Mouse (Mus musculus) layer of hippocampus, adult 2 months (tissue): ENCODE data around the gene Anxa5. TPM values are rescaled to one million over a fixed set of nuclear protein-coding genes. Genes with fewer than 3 reads are reported as not detected.

ENCODE experiments used
- DNase-seq, 2 experiments: peaks; one replicate each; pipeline ENCODE4 v3.0.0; 2022; ENCODE audit warnings: low spot score in 2 of 2
- H3K27ac ChIP-seq: fragments of 200-600 bp; 2 replicates; pipeline ENCODE4 v1.8.1; 2022
- H3K4me3 ChIP-seq: fragments of 200-600 bp; 2 replicates; pipeline ENCODE4 v1.8.1; 2022; ENCODE audit warnings: mild to moderate bottlenecking
- CTCF ChIP-seq: fragments of 200-600 bp; conservative IDR thresholded peaks from 2 replicates; pipeline ENCODE4 v1.8.1; 2022; ENCODE audit warnings: antibody characterized with exemption, mild to moderate bottlenecking, moderate library complexity
- microRNA-seq, 2 experiments: library from miRNA; unstranded; fragments of <30 nt; microRNA quantifications; one replicate each; pipeline ENCODE4 v1.2.0; 2021
- total RNA-seq, 2 experiments: library from RNA; stranded (reverse); gene quantifications; 2 replicates each; pipeline ENCODE4 v1.2.3; 2021

Gene Anxa5
- total RNA-seq, 2 experiments from 2014 or later, result 48.6 to 53.4 TPM

DNA sequence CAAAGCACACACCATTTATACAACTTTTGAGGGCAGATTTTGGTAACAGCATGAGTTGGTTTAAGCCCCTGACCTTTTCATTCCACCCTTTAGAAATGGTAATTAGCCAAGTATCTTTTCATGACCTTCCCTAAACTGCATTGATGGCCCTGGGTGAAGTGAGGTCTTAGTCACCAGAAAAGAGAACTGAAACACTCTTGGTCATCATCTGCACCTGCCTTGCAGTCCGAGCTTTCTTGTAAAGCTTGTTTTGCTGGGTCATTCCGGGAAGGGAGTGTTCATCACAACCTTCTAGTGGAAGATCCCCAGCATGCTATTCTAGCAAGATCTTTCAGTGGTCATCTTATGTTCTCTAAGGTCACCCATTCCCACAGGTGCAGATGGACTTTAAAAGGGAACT, 73.8 kb downstream of the Anxa5 start:
- TF ChIP-seq CTCF, result no peak
- DNase-seq, result no peak
- H3K4me3 ChIP-seq, result no peak overlapping the region

DNA sequence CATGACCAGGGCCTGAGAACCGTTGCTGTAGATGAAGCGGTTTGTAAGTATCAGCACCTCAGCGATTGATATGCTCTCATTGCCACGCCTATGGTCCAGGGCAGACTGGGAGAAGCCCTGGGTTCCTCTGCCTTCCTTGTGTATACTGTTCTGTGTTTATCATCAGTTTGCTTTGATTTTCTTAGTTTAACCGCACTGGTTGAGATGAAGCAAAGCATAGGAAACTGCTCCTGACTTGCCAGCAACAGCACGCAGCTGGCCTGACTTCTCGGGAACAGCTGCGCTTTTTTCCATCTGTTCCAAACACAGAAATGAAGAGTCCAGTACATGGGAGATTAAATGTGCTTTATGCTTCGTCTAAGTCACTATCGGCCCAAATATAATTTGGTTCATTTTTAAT, 75.0 kb downstream of the Anxa5 start:
- Histone ChIP-seq H3K4me3 (no peak overlapping the region), H3K27ac (no peak overlapping the region)
- no peak for TF ChIP-seq CTCF
- no peak for DNase-seq

More for the DNA sequence above, 73.8 kb downstream of the Anxa5 start:
- H3K27ac ChIP-seq, result no peak overlapping the region

Small RNA genes lying within 50 kb of the gene (microRNA-seq; reads per million reads assigned to microRNA genes)
- gene Mir7009, result 0 to 0.18 reads per million in 2 experiments

Other genes with a start within 250 kb of the Anxa5 start
- not detected for gene 1810062G17Rik, start within 50 bp of the Anxa5 start, total RNA-seq
- 1 to 10 TPM; 2.4 to 3.1 TPM for gene Gm11549, start 45.9 kb upstream of the Anxa5 start, total RNA-seq
- gene Exosc9, start 76.7 kb upstream of the Anxa5 start, total RNA-seq, result 10 to 100 TPM; 38.4 to 40.7 TPM
- 1 to 10 TPM; 1.5 to 1.8 TPM for gene Ccna2, start 96.3 kb upstream of the Anxa5 start, total RNA-seq
- gene Bbs7, start 137.6 kb upstream of the Anxa5 start, total RNA-seq, result 10 to 100 TPM; 17.4 to 17.7 TPM
- 1 to 10 TPM; 4.1 to 5.9 TPM for gene Trpc3, start 214.3 kb upstream of the Anxa5 start, total RNA-seq